Mouse (Mus musculus) ES-E14 (cell line): Measurements from ENCODE around the gene Fahd1. TPM values are rescaled to one million over a fixed set of nuclear protein-coding genes. Genes with fewer than 3 reads are reported as not detected.

Source experiments
- DNase-seq: peaks from one replicate; pipeline ENCODE4 v3.0.0-alpha.2; 2013; ENCODE audit warnings: low read depth, low spot score
- H3K27ac ChIP-seq: 2 replicates; pipeline ENCODE4 v1.5.1; 2012; ENCODE audit warnings: low read depth, mild to moderate bottlenecking, low read length, moderate library complexity, mixed read lengths; ENCODE audit not compliant: poor library complexity, insufficient read depth, severe bottlenecking
- H3K36me3 ChIP-seq: 2 replicates; pipeline ENCODE4 v1.6.1; 2012; ENCODE audit warnings: mild to moderate bottlenecking, low read length, moderate library complexity, mixed read lengths; ENCODE audit not compliant: control insufficient read depth, poor library complexity, insufficient read depth, severe bottlenecking
- H3K4me1 ChIP-seq, 2 experiments: fragments of 150-350 bp in 1 of 2; sonication (generic) in 1 of 2; 2 replicates each; pipeline ENCODE4 v1.6.1; 2012; ENCODE audit warnings: low read length in 2 of 2, mild to moderate bottlenecking in 1 of 2, mixed read lengths in 1 of 2; ENCODE audit not compliant: control insufficient read depth in 2 of 2, insufficient read depth in 2 of 2, poor library complexity in 1 of 2
- H3K4me3 ChIP-seq, 2 experiments: fragments of 150-350 bp in 1 of 2; sonication (generic) in 1 of 2; 2 replicates each; pipeline ENCODE4 v1.5.1; 2012; ENCODE audit warnings: low read length in 2 of 2, low read depth in 1 of 2, mild to moderate bottlenecking in 1 of 2, mixed read lengths in 1 of 2; ENCODE audit not compliant: insufficient read depth in 1 of 2, poor library complexity in 1 of 2, severe bottlenecking in 1 of 2
- H3K9ac ChIP-seq: 2 replicates; pipeline ENCODE4 v1.6.1; 2012; ENCODE audit warnings: low read depth, mild to moderate bottlenecking, low read length, mixed read lengths; ENCODE audit not compliant: poor library complexity, insufficient read depth, severe bottlenecking
- H3K9me3 ChIP-seq: fragments of 150-350 bp; sonication (generic); 2 replicates; pipeline ENCODE4 v1.6.1; 2012; ENCODE audit warnings: low read depth, mild to moderate bottlenecking, low read length; ENCODE audit not compliant: control insufficient read depth, insufficient read depth
- CHD2 ChIP-seq: IDR thresholded peaks from 2 replicates; pipeline ENCODE4 v1.6.1; 2014; ENCODE audit warnings: mild to moderate bottlenecking, low read depth, low read length, inconsistent platforms
- HCFC1 ChIP-seq: IDR thresholded peaks from 2 replicates; pipeline ENCODE4 v1.6.1; 2012; ENCODE audit warnings: low read length, inconsistent platforms, borderline replicate concordance; ENCODE audit not compliant: insufficient read depth
- MAFK ChIP-seq: IDR thresholded peaks from 2 replicates; pipeline ENCODE4 v1.6.1; 2014; ENCODE audit warnings: mild to moderate bottlenecking, low read depth, low read length, inconsistent platforms; ENCODE audit not compliant: insufficient read depth
- ZC3H11A ChIP-seq: IDR thresholded peaks from 2 replicates; pipeline ENCODE4 v1.6.1; 2012; ENCODE audit warnings: low read depth, mild to moderate bottlenecking, inconsistent platforms, low read length, borderline replicate concordance
- ZNF384 ChIP-seq: IDR thresholded peaks from 2 replicates; pipeline ENCODE4 v1.6.1; 2012; ENCODE audit warnings: low read depth, low read length, inconsistent platforms
- in situ Hi-C, 2 experiments: fragments of 600-800 bp; cut with MboI; formaldehyde crosslinking; loops; one replicate each; pipeline ENCODE4 v1.15.1; 2025; ENCODE audit warnings: low sequenced_read_pairs in 2 of 2, inconsistent platforms in 1 of 2; ENCODE audit not compliant: unreplicated experiment in 2 of 2
- total RNA-seq: library from RNA; depleted of rRNA; stranded (reverse); fragments of 300-350 nt; gene quantifications from 2 replicates; pipeline ENCODE4 v1.2.3, GENCODE M21; 2012

Gene Fahd1
- total RNA-seq, 1 experiment, result 9.7 TPM

DNA sequence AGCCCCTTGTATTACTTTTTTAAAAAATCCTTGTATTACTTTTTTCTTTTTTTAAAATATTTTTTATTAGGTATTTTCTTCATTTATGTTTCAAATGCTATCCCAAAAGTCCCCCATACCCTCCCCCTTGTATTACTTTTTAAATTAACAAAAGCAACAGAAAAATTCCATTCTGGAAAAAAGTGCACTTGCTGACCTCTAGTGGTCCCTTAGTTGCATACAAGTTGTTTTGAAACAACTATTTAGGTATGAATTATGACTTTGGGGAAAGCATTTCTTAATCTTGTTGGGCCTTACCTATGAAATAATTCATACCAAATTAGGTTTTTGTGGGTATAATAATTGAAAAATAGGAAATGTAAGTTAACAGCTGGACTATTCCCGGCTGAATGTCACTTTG lies 32.7 kb downstream of the Fahd1 start:
- H3K36me3 ChIP-seq, result no peaks in the 10 kb centered on the region
- no peaks in the 10 kb centered on the region for H3K9me3 ChIP-seq
- no peak overlapping the region for H3K4me3 ChIP-seq
- in situ Hi-C loops, result no loop called here
- TF ChIP-seq CHD2, result no peak
- no peak for TF ChIP-seq HCFC1
- TF ChIP-seq ZNF384, result no peak
- TF ChIP-seq ZC3H11A, result no peak
- TF ChIP-seq MAFK, result no peak
- DNase-seq, result no peak
- H3K27ac ChIP-seq, result no peak overlapping the region
- H3K9ac ChIP-seq, result no peak overlapping the region
- H3K4me1 ChIP-seq, result no peaks in the 10 kb centered on the region

DNA sequence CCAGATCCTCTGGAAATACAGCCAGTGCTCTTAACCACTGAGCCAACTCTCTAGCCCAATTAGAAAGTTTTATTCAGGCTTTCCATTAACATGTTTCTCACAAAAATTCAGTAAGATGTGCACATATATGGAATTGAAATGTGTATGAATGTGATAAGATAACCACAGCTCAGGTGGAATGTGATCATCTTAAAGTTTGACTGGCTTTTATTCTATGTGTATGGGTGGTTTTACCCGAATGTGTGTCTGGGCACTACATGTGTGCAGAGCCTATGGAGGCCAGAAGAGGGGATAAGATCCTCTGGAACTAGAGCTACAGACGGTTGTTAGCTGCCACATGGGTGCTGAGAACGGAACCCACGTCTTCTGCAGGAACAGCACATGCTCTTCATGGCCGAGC lies 34.9 kb downstream of the Fahd1 start:
- no peak overlapping the region for H3K27ac ChIP-seq
- no peaks in the 10 kb centered on the region for H3K36me3 ChIP-seq
- TF ChIP-seq MAFK, result no peak
- TF ChIP-seq CHD2, result no peak
- no peak for TF ChIP-seq ZC3H11A
- no peak for TF ChIP-seq HCFC1
- no peak for TF ChIP-seq ZNF384
- in situ Hi-C loops, result no loop called here
- H3K9ac ChIP-seq, result no peak overlapping the region
- no peak overlapping the region for H3K4me3 ChIP-seq
- H3K9me3 ChIP-seq, result no peaks in the 10 kb centered on the region
- no peak for DNase-seq
- H3K4me1 ChIP-seq, result no peaks in the 10 kb centered on the region; a peak in 1 of 4 replicates

DNA sequence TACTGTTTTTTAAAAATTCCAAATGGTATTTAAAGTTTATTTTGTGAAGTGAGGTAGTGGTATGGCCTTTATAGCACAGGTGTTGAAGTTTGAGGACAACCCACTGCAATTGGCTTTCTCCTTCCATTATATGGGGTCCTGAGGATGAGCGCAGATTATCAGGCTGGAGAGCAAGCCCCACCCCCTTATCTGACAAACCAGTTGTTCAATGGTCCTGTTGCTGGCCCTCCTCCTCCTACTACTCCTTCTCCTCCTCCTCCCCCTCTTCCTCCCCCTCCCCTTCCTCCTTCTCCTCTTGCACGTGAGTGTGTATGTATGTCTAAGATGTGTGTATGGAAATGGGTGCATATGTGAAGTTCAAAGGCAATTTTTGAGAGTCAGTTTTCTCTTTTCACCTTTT lies 37.9 kb downstream of the Fahd1 start:
- Histone ChIP-seq H3K27ac (no peak overlapping the region), H3K36me3 (no peaks in the 10 kb centered on the region), H3K4me1 (no peaks in the 10 kb centered on the region; a peak in 1 of 4 replicates), H3K4me3 (no peak overlapping the region), H3K9me3 (no peaks in the 10 kb centered on the region), H3K9ac (no peak overlapping the region)
- TF ChIP-seq HCFC1 (no peak), CHD2 (no peak), ZC3H11A (no peak), ZNF384 (no peak), MAFK (no peak)
- in situ Hi-C loops, result no loop called here
- DNase-seq, result no peak

DNA sequence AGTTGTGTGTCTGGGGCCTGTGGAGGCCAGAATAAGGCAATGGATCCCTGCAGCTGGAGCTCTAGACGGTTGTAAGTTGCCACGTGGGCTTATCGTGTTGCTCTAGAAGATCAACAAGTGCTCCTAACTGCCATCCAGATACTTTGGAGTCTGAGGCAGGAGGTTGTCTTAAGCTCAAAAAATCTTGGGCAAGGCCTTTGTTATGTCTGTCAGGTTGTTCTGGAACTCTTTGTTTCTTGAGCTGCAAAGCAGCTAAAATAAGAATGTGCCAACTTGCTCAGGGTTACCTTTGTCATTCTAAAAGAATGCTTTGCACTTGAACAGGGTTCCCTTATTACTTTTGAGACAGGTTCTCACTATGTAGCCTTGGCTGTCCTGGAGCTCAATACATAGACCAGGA lies 39.0 kb downstream of the Fahd1 start:
- Histone ChIP-seq H3K36me3 (no peaks in the 10 kb centered on the region), H3K9me3 (no peaks in the 10 kb centered on the region), H3K4me1 (no peaks in the 10 kb centered on the region; a peak in 1 of 4 replicates), H3K9ac (no peak overlapping the region), H3K27ac (no peak overlapping the region; the same call in 1 of the 2 replicates), H3K4me3 (no peak overlapping the region)
- in situ Hi-C loops, result no loop called here
- TF ChIP-seq MAFK (no peak), ZNF384 (no peak), HCFC1 (no peak), ZC3H11A (no peak), CHD2 (no peak)
- DNase-seq, result no peak
